Mouse (Mus musculus): Measurements from ENCODE around the gene Cox6b2. TPM values are rescaled to one million over a fixed set of nuclear protein-coding genes. Genes with fewer than 3 reads are reported as not detected.

Cox6b2 gene
- polyA plus RNA-seq, 1 experiment from 2014 or later, result 42.1 TPM

DNA sequence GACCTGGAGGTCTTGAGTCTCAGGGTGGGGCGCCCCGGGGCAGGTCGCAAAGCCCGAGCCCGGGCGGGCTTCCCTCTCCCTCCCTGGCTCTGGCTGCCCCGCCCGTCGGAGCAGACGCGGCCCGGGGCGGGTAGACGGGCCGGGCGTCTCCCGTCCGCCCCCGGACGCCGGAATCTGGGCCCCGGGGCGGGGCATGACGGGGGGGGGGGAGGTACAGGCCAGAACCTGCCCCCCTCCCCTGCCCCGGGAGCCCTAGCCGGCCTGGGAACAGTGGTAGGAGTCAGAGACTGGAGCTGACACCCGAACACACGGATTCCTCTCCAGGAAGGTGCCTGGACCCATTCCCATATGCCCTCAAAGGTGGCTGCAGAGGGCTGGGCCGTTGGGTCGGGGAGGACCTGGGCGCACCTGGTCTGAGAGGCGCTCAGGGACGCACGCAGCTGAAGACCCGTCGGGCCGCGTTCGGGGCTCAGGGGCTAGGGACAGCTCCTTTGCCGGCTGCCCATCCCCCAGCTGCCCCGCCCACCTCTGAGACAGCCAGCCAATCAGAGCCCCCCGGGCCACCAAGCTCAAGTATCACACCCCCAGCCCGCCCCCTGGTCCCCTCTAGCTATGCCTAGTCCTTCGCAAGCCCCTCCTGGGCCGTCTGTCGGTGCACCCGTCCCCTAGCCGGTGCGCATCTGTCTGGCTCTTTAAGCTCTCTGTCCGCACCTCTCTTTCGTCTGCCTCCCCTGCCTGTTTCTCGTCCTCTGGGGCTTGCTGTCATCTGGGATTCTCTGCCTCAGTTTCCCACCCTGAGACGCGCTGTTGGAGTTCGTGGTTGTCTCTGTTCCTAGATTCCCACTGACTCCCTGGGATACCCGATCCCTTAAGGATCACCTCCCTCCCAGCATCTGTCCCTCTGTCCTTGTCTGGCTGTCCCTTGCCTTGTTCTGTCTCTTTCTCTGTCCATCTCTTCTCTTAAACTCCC lies 24.3 kb upstream of the Cox6b2 start:
- no peak overlapping the region for H3K27ac ChIP-seq (replicated peaks; ENCODE audit: low read depth, low read length)
- H3K4me1 ChIP-seq (ENCODE audit: control insufficient read depth, insufficient read depth, low read length), result peaks cover 7% of the 10 kb centered on the region; the same call in 1 of the 2 replicates
- ATAC-seq (replicated peaks; ENCODE audit: insufficient number of reproducible peaks, low FRiP score, low TSS enrichment, low read depth), result peak; percentile 77
- peak overlapping the region; percentile 18 for H3K4me3 ChIP-seq (ENCODE audit: low read depth, low read length)
- H3K27me3 ChIP-seq (ENCODE audit: control insufficient read depth, insufficient read depth, low read length), result peaks cover 33% of the 10 kb centered on the region
- peak overlapping the region; percentile 40 for H3K4me2 ChIP-seq (ENCODE audit: low read depth, low read length)
- H3K9ac ChIP-seq (replicated peaks; ENCODE audit: low read length), result peak overlapping the region; percentile 37; the same call in 1 of the 2 replicates
- no peaks in the 10 kb centered on the region for H3K36me3 ChIP-seq (replicated peaks; ENCODE audit: control insufficient read depth, insufficient read depth, low read depth, low read length)
- no peaks in the 10 kb centered on the region for H3K9me3 ChIP-seq (replicated peaks; ENCODE audit: control insufficient read depth, low read length)
- WGBS, result under 1% methylated on average over 42 of the region's 56 CpGs
- peak; percentile 84 for DNase-seq (ENCODE audit: low spot score)

DNA sequence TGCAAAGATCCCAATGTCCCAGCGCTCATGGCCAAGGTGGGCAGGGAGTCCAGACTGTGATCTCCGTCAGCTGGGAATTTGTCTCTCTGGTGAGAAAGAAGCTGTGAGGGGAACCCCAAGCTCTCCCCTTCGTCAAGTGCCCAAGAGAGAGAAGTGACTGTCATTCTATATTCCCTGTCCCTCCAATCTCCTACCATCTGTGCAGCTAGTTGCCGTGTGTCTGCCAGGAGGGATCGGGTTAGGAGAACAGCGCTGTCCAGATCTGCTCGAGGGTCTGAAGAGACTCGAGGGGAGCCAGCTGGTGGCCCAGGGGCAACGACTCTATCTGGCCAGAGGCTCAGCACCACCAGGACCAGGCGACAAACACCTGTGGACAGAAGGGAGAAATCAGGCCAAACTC lies 23.2 kb upstream of the Cox6b2 start:
- Histone ChIP-seq H3K4me1 (ENCODE audit: control insufficient read depth, insufficient read depth, low read length) (peaks cover 7% of the 10 kb centered on the region; the same call in 1 of the 2 replicates), H3K9ac (replicated peaks; ENCODE audit: low read length) (no peak overlapping the region), H3K9me3 (replicated peaks; ENCODE audit: control insufficient read depth, low read length) (no peaks in the 10 kb centered on the region), H3K4me3 (ENCODE audit: low read depth, low read length) (no peak overlapping the region), H3K4me2 (ENCODE audit: low read depth, low read length) (no peak overlapping the region), H3K27ac (replicated peaks; ENCODE audit: low read depth, low read length) (no peak overlapping the region), H3K27me3 (ENCODE audit: control insufficient read depth, insufficient read depth, low read length) (peaks cover 33% of the 10 kb centered on the region), H3K36me3 (replicated peaks; ENCODE audit: control insufficient read depth, insufficient read depth, low read depth, low read length) (no peaks in the 10 kb centered on the region)
- no peak for ATAC-seq (replicated peaks; ENCODE audit: insufficient number of reproducible peaks, low FRiP score, low TSS enrichment, low read depth)
- no peak for DNase-seq (ENCODE audit: low spot score)
- WGBS, result 46% methylated on average over 10 of the region's 10 CpGs

GRCm38 (mm10) chr7:4771202-4771601 lies 18.3 kb upstream of the Cox6b2 start, which contains the start of gene Fam71e2:
Fam71e2 (minus strand) TSS chr7:4771302.
- H3K36me3 ChIP-seq (replicated peaks; ENCODE audit: control insufficient read depth, insufficient read depth, low read depth, low read length), result no peaks in the 10 kb centered on the region
- H3K9me3 ChIP-seq (replicated peaks; ENCODE audit: control insufficient read depth, low read length), result no peaks in the 10 kb centered on the region
- DNase-seq (ENCODE audit: low spot score) (no peak), ATAC-seq (replicated peaks; ENCODE audit: insufficient number of reproducible peaks, low FRiP score, low TSS enrichment, low read depth) (no peak)
- H3K9ac ChIP-seq (replicated peaks; ENCODE audit: low read length), result no peak within 1 kb of the TSS
- no peak within 1 kb of the TSS for H3K27ac ChIP-seq (replicated peaks; ENCODE audit: low read depth, low read length)
- no peaks in the 10 kb centered on the region for H3K4me1 ChIP-seq (ENCODE audit: control insufficient read depth, insufficient read depth, low read length)
- H3K27me3 ChIP-seq (ENCODE audit: control insufficient read depth, insufficient read depth, low read length), result peaks cover 7% of the 10 kb centered on the region
- H3K4me2 ChIP-seq (ENCODE audit: low read depth, low read length), result no peak within 1 kb of the TSS
- no peak within 1 kb of the TSS for H3K4me3 ChIP-seq (ENCODE audit: low read depth, low read length)
- 70% methylated on average over 4 of the region's 5 CpGs for WGBS

DNA sequence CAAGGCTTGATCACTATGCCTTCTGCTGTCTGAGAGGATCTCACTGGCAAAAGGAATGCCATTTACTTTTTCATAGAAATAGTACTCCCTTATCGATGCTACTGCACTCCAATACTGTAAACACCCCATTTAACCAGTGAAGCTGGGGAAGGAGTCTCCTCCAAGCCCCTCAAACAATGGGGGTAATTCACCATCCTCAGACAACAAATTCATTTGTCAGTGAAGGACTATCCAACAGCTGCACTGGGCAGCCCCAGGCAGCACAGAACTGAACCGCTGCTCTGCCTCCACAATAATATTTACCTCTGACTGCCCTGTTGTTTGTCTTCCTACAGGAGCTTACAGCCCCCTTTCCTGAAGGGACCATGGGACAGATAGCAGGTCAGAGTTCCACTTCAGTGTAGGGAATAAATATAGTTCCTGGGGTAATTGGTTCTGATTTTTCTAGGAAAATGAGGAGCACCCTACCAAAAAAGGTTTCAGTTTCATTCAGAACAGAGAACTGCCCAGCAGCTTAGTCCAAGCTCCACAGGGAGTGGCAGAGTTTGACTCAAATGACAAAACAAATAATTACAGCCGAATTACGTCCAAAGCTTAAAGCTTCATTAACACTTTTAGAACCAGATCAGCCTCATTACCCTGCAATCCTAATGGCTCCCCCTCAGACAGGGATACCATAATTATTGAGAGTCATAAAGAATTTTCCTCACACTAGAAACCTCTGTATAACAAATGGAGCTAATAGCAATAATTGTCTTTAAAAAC lies 12.2 kb upstream of the Cox6b2 start:
- ATAC-seq (replicated peaks; ENCODE audit: insufficient number of reproducible peaks, low FRiP score, low TSS enrichment, low read depth) (no peak; the same call in 1 of the 2 replicates), DNase-seq (ENCODE audit: low spot score) (no peak)
- no peak overlapping the region for H3K4me3 ChIP-seq (ENCODE audit: low read depth, low read length)
- no peak overlapping the region for H3K4me2 ChIP-seq (ENCODE audit: low read depth, low read length)
- no peaks in the 10 kb centered on the region for H3K27me3 ChIP-seq (ENCODE audit: control insufficient read depth, insufficient read depth, low read length)
- H3K9ac ChIP-seq (replicated peaks; ENCODE audit: low read length), result no peak overlapping the region
- no peak overlapping the region for H3K27ac ChIP-seq (replicated peaks; ENCODE audit: low read depth, low read length)
- H3K9me3 ChIP-seq (replicated peaks; ENCODE audit: control insufficient read depth, low read length), result no peaks in the 10 kb centered on the region
- 12% methylated on average over 4 of the region's 4 CpGs for WGBS
- H3K36me3 ChIP-seq (replicated peaks; ENCODE audit: control insufficient read depth, insufficient read depth, low read depth, low read length), result no peaks in the 10 kb centered on the region
- no peaks in the 10 kb centered on the region for H3K4me1 ChIP-seq (ENCODE audit: control insufficient read depth, insufficient read depth, low read length)

GRCm38 (mm10) chr7:4759670-4760069 lies 6.8 kb upstream of the Cox6b2 start:
- no peak overlapping the region for H3K4me2 ChIP-seq (ENCODE audit: low read depth, low read length)
- no peak overlapping the region for H3K4me3 ChIP-seq (ENCODE audit: low read depth, low read length)
- WGBS, result 57% methylated on average over 1 of the region's 1 CpGs
- DNase-seq (ENCODE audit: low spot score) (no peak), ATAC-seq (replicated peaks; ENCODE audit: insufficient number of reproducible peaks, low FRiP score, low TSS enrichment, low read depth) (no peak)
- no peaks in the 10 kb centered on the region for H3K9me3 ChIP-seq (replicated peaks; ENCODE audit: control insufficient read depth, low read length)
- H3K9ac ChIP-seq (replicated peaks; ENCODE audit: low read length), result no peak overlapping the region
- no peaks in the 10 kb centered on the region for H3K4me1 ChIP-seq (ENCODE audit: control insufficient read depth, insufficient read depth, low read length)
- no peaks in the 10 kb centered on the region for H3K36me3 ChIP-seq (replicated peaks; ENCODE audit: control insufficient read depth, insufficient read depth, low read depth, low read length)
- H3K27me3 ChIP-seq (ENCODE audit: control insufficient read depth, insufficient read depth, low read length), result no peaks in the 10 kb centered on the region
- H3K27ac ChIP-seq (replicated peaks; ENCODE audit: low read depth, low read length), result no peak overlapping the region

DNA sequence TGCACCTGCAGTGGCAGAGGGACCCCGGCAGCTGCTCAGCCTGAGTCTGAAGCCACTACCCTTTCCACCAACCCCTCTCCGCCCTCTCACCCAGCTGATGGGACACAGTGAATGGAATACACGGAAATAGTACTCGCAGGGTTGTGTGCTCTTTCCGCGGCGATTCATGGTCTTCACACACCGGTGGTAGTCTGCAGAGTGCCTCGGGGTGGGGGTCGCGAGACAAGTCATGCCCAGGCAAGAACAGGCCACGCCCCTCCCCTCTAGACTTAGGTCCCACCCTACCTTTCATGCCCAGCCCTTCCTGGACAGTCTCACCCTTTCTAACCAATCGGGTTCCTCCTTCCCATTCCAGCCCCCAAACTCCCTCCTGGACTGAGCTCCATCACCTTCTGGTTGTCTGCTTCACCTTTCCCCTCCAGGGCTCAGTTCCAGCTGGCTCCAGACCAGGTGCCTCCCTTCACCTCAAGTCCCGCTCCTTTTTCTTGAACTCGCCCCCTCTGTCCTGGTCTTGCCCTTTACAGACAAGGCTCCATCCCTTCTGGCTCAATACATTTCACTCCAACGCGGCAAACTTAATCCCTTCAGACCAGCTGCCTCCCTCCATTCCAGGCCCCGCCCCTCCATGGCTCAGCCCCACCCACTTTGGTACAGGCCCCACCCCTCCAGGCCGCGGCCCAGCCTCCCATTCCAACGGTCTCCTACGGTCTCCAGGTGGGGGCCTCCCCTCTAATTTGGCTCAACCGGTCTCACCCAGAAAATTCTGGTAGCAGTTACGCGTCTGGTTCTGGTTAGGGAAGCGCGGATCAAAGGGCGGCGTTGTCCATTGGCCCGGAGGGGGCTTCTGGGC lies 698 bp downstream of the Cox6b2 start:
- Histone ChIP-seq H3K27me3 (ENCODE audit: control insufficient read depth, insufficient read depth, low read length) (no peaks in the 10 kb centered on the region), H3K36me3 (replicated peaks; ENCODE audit: control insufficient read depth, insufficient read depth, low read depth, low read length) (no peaks in the 10 kb centered on the region), H3K27ac (replicated peaks; ENCODE audit: low read depth, low read length) (peak overlapping the region; percentile 9), H3K9ac (replicated peaks; ENCODE audit: low read length) (peak overlapping the region; percentile 11; the same call in 1 of the 2 replicates), H3K4me3 (ENCODE audit: low read depth, low read length) (peak overlapping the region; percentile 21), H3K4me1 (ENCODE audit: control insufficient read depth, insufficient read depth, low read length) (no peaks in the 10 kb centered on the region), H3K4me2 (ENCODE audit: low read depth, low read length) (peak overlapping the region; percentile 32), H3K9me3 (replicated peaks; ENCODE audit: control insufficient read depth, low read length) (no peaks in the 10 kb centered on the region)
- ATAC-seq (replicated peaks; ENCODE audit: insufficient number of reproducible peaks, low FRiP score, low TSS enrichment, low read depth) (peak; percentile 70), DNase-seq (ENCODE audit: low spot score) (peak; percentile 83)
- WGBS, result 2% methylated on average over 30 of the region's 30 CpGs

DNA sequence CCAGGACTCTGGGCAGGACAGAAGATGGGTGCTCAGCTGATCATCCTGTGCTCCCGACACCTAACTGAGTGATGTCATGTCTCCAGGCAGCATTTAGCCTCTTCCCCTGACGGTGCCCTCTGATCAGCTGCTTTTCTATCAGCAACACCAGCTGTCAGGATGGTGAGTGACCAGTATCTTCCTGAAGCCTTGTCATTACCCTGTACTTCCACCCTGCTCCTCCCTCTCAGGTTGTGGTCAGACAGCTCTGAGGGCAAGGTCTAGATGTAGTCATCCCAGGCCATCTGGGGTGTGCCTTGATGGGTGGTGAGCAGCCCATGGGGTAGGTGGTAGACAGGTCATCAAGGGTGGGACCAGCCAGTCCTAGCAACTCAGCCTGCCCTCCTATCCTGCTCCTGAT lies 3.7 kb downstream of the Cox6b2 start:
- no peaks in the 10 kb centered on the region for H3K9me3 ChIP-seq (replicated peaks; ENCODE audit: control insufficient read depth, low read length)
- H3K4me3 ChIP-seq (ENCODE audit: low read depth, low read length), result no peak overlapping the region
- no peak for DNase-seq (ENCODE audit: low spot score)
- WGBS, result 94% methylated on average over 2 of the region's 2 CpGs
- H3K27me3 ChIP-seq (ENCODE audit: control insufficient read depth, insufficient read depth, low read length), result no peaks in the 10 kb centered on the region
- no peak overlapping the region for H3K27ac ChIP-seq (replicated peaks; ENCODE audit: low read depth, low read length)
- H3K36me3 ChIP-seq (replicated peaks; ENCODE audit: control insufficient read depth, insufficient read depth, low read depth, low read length), result peaks cover 6% of the 10 kb centered on the region
- H3K9ac ChIP-seq (replicated peaks; ENCODE audit: low read length), result no peak overlapping the region
- no peak for ATAC-seq (replicated peaks; ENCODE audit: insufficient number of reproducible peaks, low FRiP score, low TSS enrichment, low read depth)
- no peak overlapping the region for H3K4me2 ChIP-seq (ENCODE audit: low read depth, low read length)
- no peaks in the 10 kb centered on the region for H3K4me1 ChIP-seq (ENCODE audit: control insufficient read depth, insufficient read depth, low read length)

Data from embryonic facial prominence, embryonic 11.5 days (tissue).